Comparison of ENCODE assay signal across 8 mouse cellular contexts in genomic region chr7:65643861-65644421, GRCm38 (mm10). TPM values are rescaled to one million over a fixed set of nuclear protein-coding genes. Genes with fewer than 3 reads are reported as not detected.
A peak's percentile ranks its signal among the peaks of the same experiment; 100 is the strongest.
DNase-seq lines count a peak whose midpoint lies in the region; ATAC-seq lines count a peak whose summit lies in the region.

No protein-coding gene starts in this region.

- H3K4me2 ChIP-seq in embryonic facial prominence, embryonic 11.5 days (ENCODE audit: low read depth, low read length) = peak overlapping the region; percentile 83
- H3K4me2 ChIP-seq in hindbrain, embryonic 14.5 days (replicated peaks) = peak overlapping the region; percentile 62

- no peak overlapping the region for H3K9ac ChIP-seq in embryonic facial prominence, embryonic 11.5 days (replicated peaks; ENCODE audit: low read length)
- H3K9ac ChIP-seq in hindbrain, embryonic 14.5 days = peak overlapping the region; percentile 41; the same call in 1 of the 2 replicates

- H3K36me3 ChIP-seq in embryonic facial prominence, embryonic 11.5 days (replicated peaks; ENCODE audit: control insufficient read depth, insufficient read depth, low read depth, low read length) = no peaks in the 10 kb centered on the region
- peaks cover 14% of the 10 kb centered on the region for H3K36me3 ChIP-seq in hindbrain, embryonic 14.5 days (replicated peaks; ENCODE audit: control insufficient read depth, insufficient read depth)

- H3K27me3 ChIP-seq in embryonic facial prominence, embryonic 11.5 days (ENCODE audit: control insufficient read depth, insufficient read depth, low read length) = no peaks in the 10 kb centered on the region
- 0 out of 2 replicates have a peak, but pooled peaks cover 5% of the 10 kb centered on the region for H3K27me3 ChIP-seq in hindbrain, embryonic 14.5 days (ENCODE audit: control insufficient read depth, insufficient read depth, low read length)

- no peaks in the 10 kb centered on the region for H3K9me3 ChIP-seq in embryonic facial prominence, embryonic 11.5 days (replicated peaks; ENCODE audit: control insufficient read depth, low read length)
- H3K9me3 ChIP-seq in hindbrain, embryonic 14.5 days (ENCODE audit: control insufficient read depth, low read length) = no peaks in the 10 kb centered on the region

- no peak for ATAC-seq in embryonic facial prominence, embryonic 11.5 days (replicated peaks; ENCODE audit: insufficient number of reproducible peaks, low FRiP score, low TSS enrichment, low read depth)
- ATAC-seq in hindbrain, embryonic 14.5 days (ENCODE audit: low FRiP score) = peak; percentile 4; the same call in 1 of the 2 replicates
- no peak for ATAC-seq in megakaryocyte-erythroid progenitor cell, adult 5-6 weeks (replicated peaks; ENCODE audit: low FRiP score, low TSS enrichment, poor library complexity, severe bottlenecking)

- H3K27ac ChIP-seq in embryonic facial prominence, embryonic 11.5 days (replicated peaks; ENCODE audit: low read depth, low read length) = no peak overlapping the region
- peak overlapping the region; percentile 82; the same call in 1 of the 2 replicates for H3K27ac ChIP-seq in hindbrain, embryonic 14.5 days

- WGBS in embryonic facial prominence, embryonic 11.5 days = 33% methylated on average over 6 of the region's 6 CpGs
- 38% methylated on average over 6 of the region's 6 CpGs for WGBS in hindbrain, embryonic 14.5 days

- peak; percentile 7 to 19 for DNase-seq in cerebellum, adult 18-20 months
- DNase-seq in cerebellum, adult 9-11 months = no peak
- DNase-seq in embryonic facial prominence, embryonic 11.5 days (ENCODE audit: low spot score) = no peak
- DNase-seq in hindbrain, embryonic 14.5 days (ENCODE audit: low spot score) = no peak
- peak; percentile 16 for DNase-seq in lung, postnatal 14 days
- no peak for DNase-seq in spleen, postnatal 4 days (ENCODE audit: low spot score in 2 of 2)
- no peak for DNase-seq in kidney, adult 18-20 months

- H3K4me1 ChIP-seq in embryonic facial prominence, embryonic 11.5 days (ENCODE audit: control insufficient read depth, insufficient read depth, low read length) = no peaks in the 10 kb centered on the region
- no peaks in the 10 kb centered on the region for H3K4me1 ChIP-seq in hindbrain, embryonic 14.5 days (replicated peaks; ENCODE audit: control insufficient read depth, insufficient read depth, low read length)

- peak overlapping the region; percentile 64; the same call in 1 of the 2 replicates for H3K4me3 ChIP-seq in embryonic facial prominence, embryonic 11.5 days (ENCODE audit: low read depth, low read length)
- H3K4me3 ChIP-seq in hindbrain, embryonic 14.5 days (replicated peaks; ENCODE audit: low read length) = peak overlapping the region; percentile 58

RNA-seq across cellular contexts. Expression of gene Tarsl2, which starts 0.8 kb away (rescaled TPM):
- polyA plus RNA-seq in embryonic facial prominence, embryonic 11.5 days (2014; fragmentation: Nextera tagmentation; extraction: Ambion mirVana) = 10.4 and 13.0 TPM in 2 replicates
- polyA plus RNA-seq in hindbrain, embryonic 14.5 days (2014; fragmentation: Nextera tagmentation; extraction: Ambion mirVana) = 23.7 and 29.1 TPM in 2 replicates
- total RNA-seq in megakaryocyte-erythroid progenitor cell, adult 5-6 weeks (2014; fragmentation: Nextera tagmentation) = 36.0 and 45.4 TPM in 2 replicates
- total RNA-seq in megakaryocyte-erythroid progenitor cell, adult 5-6 weeks (2017) = 58.1 and 73.2 TPM in 2 replicates

RNA-seq across cellular contexts. Expression of gene Tm2d3, which starts 47.0 kb away (rescaled TPM):
- 61.5 and 68.4 TPM in 2 replicates for polyA plus RNA-seq in embryonic facial prominence, embryonic 11.5 days (2014; fragmentation: Nextera tagmentation; extraction: Ambion mirVana)
- 85.5 and 94.0 TPM in 2 replicates for polyA plus RNA-seq in hindbrain, embryonic 14.5 days (2014; fragmentation: Nextera tagmentation; extraction: Ambion mirVana)
- 42.3 and 47.2 TPM in 2 replicates for total RNA-seq in megakaryocyte-erythroid progenitor cell, adult 5-6 weeks (2014; fragmentation: Nextera tagmentation)
- 25.6 and 64.9 TPM in 2 replicates for total RNA-seq in megakaryocyte-erythroid progenitor cell, adult 5-6 weeks (2017)

Comparison
In these comparisons a context has a peak if more than half of its experiments do, and no peak if none do; other contexts are left out.
1. DNase-seq: peak in cerebellum, adult 18-20 months (2 of 2) and lung, postnatal 14 days (single experiment); none in cerebellum, adult 9-11 months (single experiment), embryonic facial prominence, embryonic 11.5 days (single experiment), hindbrain, embryonic 14.5 days (single experiment), spleen, postnatal 4 days (0 of 2) and kidney, adult 18-20 months (single experiment).